Mouse (Mus musculus): ENCODE measurements around the gene Gm4303. TPM values are rescaled to one million over a fixed set of nuclear protein-coding genes. Genes with fewer than 3 reads are reported as not detected.

Gene Gm4303
- polyA plus RNA-seq (2012; rRNA removed), result not detected in 2 replicates

DNA sequence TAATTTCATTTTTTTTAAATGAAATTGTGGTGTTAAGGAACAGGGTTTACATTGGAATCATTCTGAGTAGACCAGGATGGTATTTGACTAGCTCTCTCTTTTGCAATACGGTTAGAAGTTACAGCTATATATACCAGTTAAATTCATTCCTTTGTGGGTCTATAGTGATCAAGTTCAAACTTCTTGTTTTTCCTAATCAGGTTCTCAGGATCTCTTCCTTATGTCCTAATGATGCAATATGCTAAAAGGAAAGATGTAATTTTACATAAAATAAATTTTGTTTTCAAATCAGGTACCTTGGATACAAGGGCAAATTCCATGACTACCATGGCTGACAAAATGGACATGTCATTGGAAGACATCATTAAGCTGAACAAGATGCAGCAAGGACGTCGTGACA, at the start of gene Gm4303:
Gene Gm4303, plus strand, starts transcription at position 301 of the 400 bp plus-strand sequence.

DNA sequence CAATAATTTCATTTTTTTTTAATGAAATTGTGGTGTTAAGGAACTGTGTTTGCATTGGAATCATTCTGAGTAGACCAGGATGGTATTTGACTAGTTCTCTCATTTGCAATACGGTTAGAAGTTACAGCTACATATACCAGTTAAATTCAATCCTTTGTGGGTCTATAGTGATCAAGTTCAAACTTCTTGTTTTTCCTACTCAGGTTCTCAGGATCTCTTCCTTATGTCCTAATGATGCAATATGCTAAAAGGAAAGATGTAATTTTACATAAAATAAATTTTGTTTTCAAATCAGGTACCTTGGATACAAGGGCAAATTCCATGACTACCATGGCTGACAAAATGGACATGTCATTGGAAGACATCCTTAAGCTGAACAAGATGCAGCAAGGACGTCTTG, 10.4 kb upstream of the Gm4303 start, which contains the start of gene Gm4301:
Gene Gm4301, plus strand, starts transcription at position 301 of the 400 bp plus-strand sequence.

DNA sequence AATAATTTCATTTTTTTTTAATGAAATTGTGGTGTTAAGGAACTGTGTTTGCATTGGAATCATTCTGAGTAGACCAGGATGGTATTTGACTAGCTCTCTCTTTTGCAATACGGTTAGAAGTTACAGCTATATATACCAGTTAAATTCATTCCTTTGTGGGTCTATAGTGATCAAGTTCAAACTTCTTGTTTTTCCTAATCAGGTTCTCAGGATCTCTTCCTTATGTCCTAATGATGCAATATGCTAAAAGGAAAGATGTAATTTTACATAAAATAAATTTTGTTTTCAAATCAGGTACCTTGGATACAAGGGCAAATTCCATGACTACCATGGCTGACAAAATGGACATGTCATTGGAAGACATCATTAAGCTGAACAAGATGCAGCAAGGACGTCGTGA, 5.2 kb upstream of the Gm4303 start, which contains the start of gene Gm4302:
Gene Gm4302, plus strand, starts transcription at position 301 of the 400 bp plus-strand sequence.

DNA sequence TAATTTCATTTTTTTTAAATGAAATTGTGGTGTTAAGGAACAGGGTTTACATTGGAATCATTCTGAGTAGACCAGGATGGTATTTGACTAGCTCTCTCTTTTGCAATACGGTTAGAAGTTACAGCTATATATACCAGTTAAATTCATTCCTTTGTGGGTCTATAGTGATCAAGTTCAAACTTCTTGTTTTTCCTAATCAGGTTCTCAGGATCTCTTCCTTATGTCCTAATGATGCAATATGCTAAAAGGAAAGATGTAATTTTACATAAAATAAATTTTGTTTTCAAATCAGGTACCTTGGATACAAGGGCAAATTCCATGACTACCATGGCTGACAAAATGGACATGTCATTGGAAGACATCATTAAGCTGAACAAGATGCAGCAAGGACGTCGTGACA, 5.0 kb downstream of the Gm4303 start, which contains the start of gene Gm4305:
Gene Gm4305, plus strand, starts transcription at position 301 of the 400 bp plus-strand sequence.

DNA sequence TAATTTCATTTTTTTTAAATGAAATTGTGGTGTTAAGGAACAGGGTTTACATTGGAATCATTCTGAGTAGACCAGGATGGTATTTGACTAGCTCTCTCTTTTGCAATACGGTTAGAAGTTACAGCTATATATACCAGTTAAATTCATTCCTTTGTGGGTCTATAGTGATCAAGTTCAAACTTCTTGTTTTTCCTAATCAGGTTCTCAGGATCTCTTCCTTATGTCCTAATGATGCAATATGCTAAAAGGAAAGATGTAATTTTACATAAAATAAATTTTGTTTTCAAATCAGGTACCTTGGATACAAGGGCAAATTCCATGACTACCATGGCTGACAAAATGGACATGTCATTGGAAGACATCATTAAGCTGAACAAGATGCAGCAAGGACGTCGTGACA, 15.3 kb downstream of the Gm4303 start, which contains the start of gene Gm4307:
Gene Gm4307, plus strand, starts transcription at position 301 of the 400 bp plus-strand sequence.

DNA sequence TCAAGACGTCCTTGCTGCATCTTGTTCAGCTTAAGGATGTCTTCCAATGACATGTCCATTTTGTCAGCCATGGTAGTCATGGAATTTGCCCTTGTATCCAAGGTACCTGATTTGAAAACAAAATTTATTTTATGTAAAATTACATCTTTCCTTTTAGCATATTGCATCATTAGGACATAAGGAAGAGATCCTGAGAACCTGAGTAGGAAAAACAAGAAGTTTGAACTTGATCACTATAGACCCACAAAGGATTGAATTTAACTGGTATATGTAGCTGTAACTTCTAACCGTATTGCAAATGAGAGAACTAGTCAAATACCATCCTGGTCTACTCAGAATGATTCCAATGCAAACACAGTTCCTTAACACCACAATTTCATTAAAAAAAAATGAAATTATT, 36.7 kb downstream of the Gm4303 start, which contains the start of gene Gm4312:
Gene Gm4312, minus strand, starts transcription at position 101 of the 400 bp plus-strand sequence.

Other genes with a start within 250 kb of the Gm4303 start
- not detected in 2 replicates for gene Gm4301, start 10.3 kb upstream of the Gm4303 start, polyA plus RNA-seq (2012; rRNA removed)
- not detected in 2 replicates for gene Gm4302, start 5.1 kb upstream of the Gm4303 start, polyA plus RNA-seq (2012; rRNA removed)
- gene Gm4305, start 5.1 kb downstream of the Gm4303 start, polyA plus RNA-seq (2012; rRNA removed), result not detected in 2 replicates
- gene Gm4307, start 15.4 kb downstream of the Gm4303 start, polyA plus RNA-seq (2012; rRNA removed), result not detected in 2 replicates
- gene Gm4312, start 36.6 kb downstream of the Gm4303 start, polyA plus RNA-seq (2012; rRNA removed), result not detected in 2 replicates
- 8.6 and 9.7 TPM in 2 replicates for gene Tmtc3, start 141.4 kb downstream of the Gm4303 start, polyA plus RNA-seq (2012; rRNA removed)
- 5.3 and 5.5 TPM in 2 replicates for gene Cep290, start 141.6 kb downstream of the Gm4303 start, polyA plus RNA-seq (2012; rRNA removed)
- 17.8 and 24.5 TPM in 2 replicates for gene 4930430F08Rik, start 244.5 kb downstream of the Gm4303 start, polyA plus RNA-seq (2012; rRNA removed)
- gene 1700017N19Rik, start 244.5 kb downstream of the Gm4303 start, polyA plus RNA-seq (2012; rRNA removed), result 0.06 and 0.09 TPM in 2 replicates

All from central nervous system, embryonic 14 days (tissue).